Mouse (Mus musculus) T-helper 1 cell (primary cell): ENCODE measurements around the gene Bid.
"Not testable (repeated sequence)": the region's sequence is repeated elsewhere in the genome, so short reads cannot be mapped to it uniquely, and the experiment has no call there.

Experiments used
- in situ Hi-C: fragments of 300-600 bp; cut with MboI, MseI; formaldehyde crosslinking; loops from one replicate; pipeline ENCODE4 v1.15.1; 2025; ENCODE audit warnings: high pct_unique_total_duplicates

Gene Bid

GRCm38 (mm10) chr6:120937104-120937617 is 20.5 kb upstream of the Bid start:
- in situ Hi-C loops: no loop called here

- in situ Hi-C loops: no loop called here
These were observed 17.5 kb upstream of the Bid start for GRCm38 (mm10) chr6:120934176-120934575.

- in situ Hi-C loops: no loop called here
These were observed 17.0 kb upstream of the Bid start for GRCm38 (mm10) chr6:120933670-120934069.

- in situ Hi-C loops: no loop called here
These were observed 15.9 kb upstream of the Bid start for GRCm38 (mm10) chr6:120932597-120932996.

- in situ Hi-C loops: no loop called here
These were observed 14.0 kb upstream of the Bid start for GRCm38 (mm10) chr6:120930450-120931306.

GRCm38 (mm10) chr6:120929421-120929820 is 12.8 kb upstream of the Bid start:
- in situ Hi-C loops: no loop called here

- in situ Hi-C loops: no loop called here
These were observed 11.1 kb upstream of the Bid start for GRCm38 (mm10) chr6:120927765-120928164.

- in situ Hi-C loops: no loop called here
These were observed 10.2 kb upstream of the Bid start for GRCm38 (mm10) chr6:120926880-120927279.

GRCm38 (mm10) chr6:120924791-120925321 is 8.2 kb upstream of the Bid start:
- in situ Hi-C loops: not testable (repeated sequence)

- in situ Hi-C loops: no loop called here
These were observed 1.3 kb upstream of the Bid start for GRCm38 (mm10) chr6:120917975-120918374.

- in situ Hi-C loops: not testable (repeated sequence)
These were observed 574 bp upstream of the Bid start for GRCm38 (mm10) chr6:120916972-120917881.

GRCm38 (mm10) chr6:120915649-120915975 is 1.0 kb downstream of the Bid start:
- in situ Hi-C loops: no loop called here

GRCm38 (mm10) chr6:120914911-120915648 is 1.6 kb downstream of the Bid start:
- in situ Hi-C loops: no loop called here

GRCm38 (mm10) chr6:120914533-120914910 is 2.1 kb downstream of the Bid start:
- in situ Hi-C loops: no loop called here

GRCm38 (mm10) chr6:120913783-120914182 is 2.9 kb downstream of the Bid start:
- in situ Hi-C loops: no loop called here

- in situ Hi-C loops: no loop called here
These were observed 3.7 kb downstream of the Bid start for GRCm38 (mm10) chr6:120912931-120913330.

- in situ Hi-C loops: no loop called here
These were observed 5.2 kb downstream of the Bid start for GRCm38 (mm10) chr6:120911213-120912007.

- in situ Hi-C loops: no loop called here
These were observed 7.2 kb downstream of the Bid start for GRCm38 (mm10) chr6:120909501-120909900.

- in situ Hi-C loops: not testable (repeated sequence)
These were observed 8.6 kb downstream of the Bid start for GRCm38 (mm10) chr6:120907876-120908597.

GRCm38 (mm10) chr6:120906521-120906920 is 10.1 kb downstream of the Bid start:
- in situ Hi-C loops: no loop called here
